Mouse (Mus musculus): ENCODE results near the gene Rps6ka3.

DNA sequence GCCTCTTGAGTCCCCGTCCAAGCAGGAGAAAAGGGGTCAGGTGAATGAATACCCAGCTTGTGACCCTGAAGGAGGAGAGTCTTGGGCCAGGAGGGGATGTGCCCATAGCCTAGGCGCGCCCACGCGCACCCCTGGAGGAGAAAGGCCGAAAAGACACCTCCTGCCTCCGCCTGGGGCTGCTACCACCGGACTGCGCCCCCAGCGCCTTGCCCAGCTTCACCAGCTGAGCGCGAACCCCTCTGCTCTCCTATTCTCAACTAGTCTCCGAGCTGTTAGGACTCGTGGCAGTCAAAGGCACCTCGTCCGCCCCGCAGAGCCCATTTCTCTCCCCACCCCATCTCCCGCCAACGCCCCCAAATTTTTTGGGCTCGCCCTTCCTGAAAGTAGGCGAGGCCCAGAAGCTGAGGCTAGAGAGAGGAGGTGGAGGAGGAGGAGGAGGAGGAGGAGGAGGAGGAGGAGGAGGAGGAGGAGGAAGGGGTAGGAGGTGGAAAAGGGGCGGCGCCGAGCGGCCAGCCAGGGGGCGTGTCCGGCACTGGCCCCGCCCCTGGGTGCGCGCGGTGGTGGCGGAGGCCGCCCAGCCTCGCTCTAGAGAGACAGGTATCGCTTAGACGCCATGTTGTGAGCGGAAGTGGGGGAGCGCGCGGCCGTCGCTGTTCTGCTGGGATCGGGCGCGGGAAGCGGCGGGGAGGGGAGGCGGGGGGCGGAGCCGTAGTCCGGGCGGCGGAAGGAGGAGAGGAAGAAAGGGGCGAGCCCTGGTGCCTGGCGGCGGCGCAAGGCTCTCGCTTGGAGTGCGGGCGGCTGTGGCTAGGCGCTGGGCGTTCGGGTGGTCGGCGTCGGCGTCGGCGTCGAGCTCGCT, 45.2 kb downstream of the Rps6ka3 start:
- no peak for TF ChIP-seq CTCF (IDR thresholded peaks at IDR 0.05; ENCODE audit: insufficient read depth, low read length)
- peak; percentile 57; the same call in 1 of the 2 replicates for TF ChIP-seq POLR2A (IDR thresholded peaks at IDR 0.05; ENCODE audit: borderline replicate concordance, extremely low read depth, low read depth, low read length)

Data from lung, adult 2 months (tissue).